Mouse (Mus musculus): ENCODE results near the gene Fam186b.
"Not testable (repeated sequence)": the region's sequence is repeated elsewhere in the genome, so short reads cannot be mapped to it uniquely, and the experiment has no call there.

Gene Fam186b

DNA sequence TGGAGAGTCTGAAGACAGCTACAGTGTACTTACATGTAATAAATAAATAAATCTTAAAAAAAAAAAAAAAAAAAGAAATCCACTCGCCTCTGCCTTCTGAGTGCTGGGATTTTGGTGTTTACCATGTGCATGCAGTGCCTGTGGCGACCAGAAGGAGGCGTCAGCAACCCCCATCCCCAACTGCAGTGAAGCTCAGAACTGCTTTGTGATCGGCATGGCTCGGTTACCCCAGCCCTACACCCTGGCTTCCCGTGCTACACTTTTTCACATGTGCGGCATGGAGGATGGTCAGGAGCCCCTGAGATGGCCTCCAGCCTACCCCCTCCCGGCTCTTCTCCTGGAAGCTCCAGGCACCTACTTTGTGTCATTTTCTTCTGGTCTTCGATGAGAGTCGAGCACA is 12.2 kb downstream of the Fam186b start:
- in situ Hi-C loops (cut with MboI; ENCODE audit: low pct_unique_long_range_greater_than_20kb in 1 of 2, low sequenced_read_pairs in 2 of 2, unreplicated experiment in 1 of 2): no loop called here

DNA sequence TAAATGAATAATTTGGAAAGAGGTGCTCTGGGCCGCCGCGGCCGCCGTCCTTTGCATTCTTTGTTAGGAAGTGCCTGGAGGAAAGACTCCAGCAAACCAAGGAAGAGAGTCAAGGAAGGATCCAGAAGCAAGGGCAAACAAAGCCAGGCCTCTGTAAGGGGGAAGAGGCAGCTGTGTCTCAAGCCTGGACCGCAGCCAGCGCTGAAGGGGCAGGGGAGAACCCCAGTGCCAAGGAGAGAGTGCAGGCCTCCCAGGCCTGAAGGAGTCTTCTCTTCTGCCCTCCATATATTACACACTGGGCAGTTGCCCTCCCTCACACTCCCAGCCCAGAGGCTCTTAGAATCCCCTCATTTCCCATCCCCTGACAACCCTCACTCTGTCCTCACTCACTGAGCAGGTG is 17.4 kb downstream of the Fam186b start:
- in situ Hi-C loops (cut with MboI; ENCODE audit: low pct_unique_long_range_greater_than_20kb in 1 of 2, low sequenced_read_pairs in 2 of 2, unreplicated experiment in 1 of 2): no loop called here

DNA sequence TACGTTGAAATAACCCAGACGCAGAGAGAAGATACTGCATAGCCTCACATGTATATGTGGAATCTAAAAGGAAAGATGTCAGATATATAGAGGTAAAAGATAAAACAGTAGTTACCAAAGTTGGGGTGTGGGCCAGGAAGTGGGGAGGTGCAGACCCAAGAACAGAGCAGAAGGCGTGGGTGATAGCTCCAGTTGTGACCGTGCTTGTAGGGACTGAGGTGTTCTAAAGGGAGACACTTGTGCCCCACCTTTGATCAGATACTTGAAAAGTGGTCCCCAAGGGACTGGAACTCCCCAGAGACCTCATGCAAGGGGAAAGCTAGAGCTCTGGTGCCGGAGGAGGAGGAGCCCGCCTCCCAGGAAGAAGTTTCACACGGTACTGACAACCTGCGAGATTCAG is 19.6 kb downstream of the Fam186b start:
- in situ Hi-C loops (cut with MboI; ENCODE audit: low pct_unique_long_range_greater_than_20kb in 1 of 2, low sequenced_read_pairs in 2 of 2, unreplicated experiment in 1 of 2): no loop called here

DNA sequence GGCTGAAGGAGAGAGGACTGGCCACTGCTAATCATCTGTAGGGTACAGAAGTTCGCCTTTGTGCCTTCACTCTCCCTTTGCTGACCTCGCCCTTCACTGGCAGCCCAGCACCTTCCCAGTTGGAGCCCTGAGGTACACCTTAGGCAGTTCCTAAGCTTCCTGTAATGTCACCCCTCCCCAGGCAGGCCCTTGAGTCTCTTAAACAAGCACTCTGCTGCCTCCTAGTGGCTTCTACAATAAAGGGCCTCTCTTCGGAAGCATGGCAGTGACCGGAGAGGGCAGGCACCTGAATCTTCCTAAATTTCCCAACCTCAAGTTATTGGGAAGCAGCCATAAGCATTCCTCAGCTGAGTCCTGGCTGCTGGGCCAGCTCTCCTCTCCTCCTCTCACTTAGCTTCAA is 30.0 kb downstream of the Fam186b start:
- in situ Hi-C loops (cut with MboI; ENCODE audit: low pct_unique_long_range_greater_than_20kb in 1 of 2, low sequenced_read_pairs in 2 of 2, unreplicated experiment in 1 of 2): no loop called here

DNA sequence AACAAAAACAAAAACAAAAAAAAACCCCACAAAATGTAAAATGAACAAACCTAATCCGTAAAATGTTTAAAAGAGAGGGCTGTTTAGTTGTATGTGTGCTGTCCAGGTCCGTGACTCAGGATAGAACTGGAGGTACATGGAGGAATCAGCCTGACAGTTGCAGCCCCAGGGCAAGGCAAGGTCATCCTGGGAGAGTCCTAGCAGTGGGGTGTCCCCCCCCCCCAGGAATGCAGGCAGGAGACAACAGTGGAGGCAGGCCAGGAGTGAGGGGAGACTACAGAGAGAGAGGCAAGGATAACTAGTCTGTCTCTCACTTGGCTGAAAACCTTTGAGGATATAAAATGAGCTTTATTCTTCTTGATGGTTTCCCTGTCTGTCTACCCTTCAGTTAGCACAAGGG is 31.3 kb downstream of the Fam186b start:
- in situ Hi-C loops (cut with MboI; ENCODE audit: low pct_unique_long_range_greater_than_20kb in 1 of 2, low sequenced_read_pairs in 2 of 2, unreplicated experiment in 1 of 2): no loop called here

DNA sequence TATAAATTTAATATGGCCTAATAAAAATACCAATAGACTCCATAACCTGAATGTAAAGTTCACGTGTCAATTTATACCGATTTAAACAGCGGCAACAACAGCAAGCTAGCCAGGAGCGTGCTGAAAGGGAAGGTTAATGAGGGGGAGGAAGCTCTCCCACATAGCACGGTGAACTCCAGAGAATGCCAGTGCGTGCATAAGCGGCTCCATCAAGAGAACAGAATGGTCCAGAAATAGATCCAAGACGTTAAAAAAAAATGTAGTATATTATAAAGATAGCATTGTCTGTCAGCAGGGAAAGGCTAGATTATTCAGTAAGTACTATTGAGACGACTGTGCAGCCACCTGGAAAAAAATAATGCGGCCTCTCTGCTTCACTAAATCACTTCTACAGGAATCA is 33.0 kb downstream of the Fam186b start:
- in situ Hi-C loops (cut with MboI; ENCODE audit: low pct_unique_long_range_greater_than_20kb in 1 of 2, low sequenced_read_pairs in 2 of 2, unreplicated experiment in 1 of 2): no loop called here

DNA sequence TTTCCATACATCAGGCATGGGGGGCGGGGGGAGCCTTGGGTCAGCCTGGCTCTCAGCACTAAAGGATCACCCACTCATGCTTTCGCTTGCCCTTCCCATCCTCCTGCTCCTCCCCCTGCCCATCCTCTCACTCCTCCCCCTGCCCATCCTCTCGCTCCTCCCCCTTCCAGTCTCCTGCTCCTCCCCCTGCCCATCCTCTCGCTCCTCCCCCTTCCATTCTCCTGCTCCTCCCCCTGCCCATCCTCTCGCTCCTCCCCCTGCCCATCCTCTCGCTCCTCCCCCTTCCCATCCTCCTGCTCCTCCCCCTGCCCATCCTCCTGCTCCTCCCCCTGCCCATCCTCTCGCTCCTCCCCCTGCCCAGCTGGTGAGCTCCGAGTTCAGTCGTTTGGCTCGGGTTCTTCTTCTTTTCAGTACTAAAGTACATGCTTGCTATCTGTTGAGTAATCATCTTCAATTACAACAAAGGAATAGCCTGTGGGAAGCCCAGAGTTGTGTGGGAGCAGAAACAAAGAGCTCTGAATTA is 35.9 kb downstream of the Fam186b start:
- in situ Hi-C loops (cut with MboI; ENCODE audit: low pct_unique_long_range_greater_than_20kb in 1 of 2, low sequenced_read_pairs in 2 of 2, unreplicated experiment in 1 of 2): no loop called here

DNA sequence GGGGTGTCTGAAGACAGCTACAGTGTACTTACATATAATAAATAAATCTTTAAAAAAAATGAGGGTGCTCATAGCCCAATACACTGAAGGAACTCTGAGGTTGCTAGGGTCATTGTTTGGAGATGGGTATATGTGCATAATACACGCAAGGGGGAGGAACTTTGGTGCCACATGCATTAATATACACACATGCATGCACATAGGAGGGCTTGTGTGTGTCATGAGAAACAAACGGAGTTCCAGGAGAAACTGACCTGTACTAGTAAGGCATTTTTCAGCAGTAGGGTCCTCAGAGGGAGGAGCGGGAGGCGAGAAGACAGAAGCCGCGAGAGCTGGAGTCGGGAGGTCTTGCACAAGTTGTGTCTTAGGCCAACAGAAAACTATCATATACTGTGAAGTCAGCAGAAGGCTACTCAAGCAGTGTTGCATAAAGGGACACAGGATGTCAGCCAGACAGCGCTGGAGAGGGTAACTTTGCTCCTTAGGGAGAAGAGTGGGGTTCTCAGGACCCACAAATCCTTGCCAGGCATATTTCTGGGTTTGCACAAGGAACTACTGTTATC is 36.4 kb downstream of the Fam186b start:
- in situ Hi-C loops (cut with MboI; ENCODE audit: low pct_unique_long_range_greater_than_20kb in 1 of 2, low sequenced_read_pairs in 2 of 2, unreplicated experiment in 1 of 2): no loop called here

DNA sequence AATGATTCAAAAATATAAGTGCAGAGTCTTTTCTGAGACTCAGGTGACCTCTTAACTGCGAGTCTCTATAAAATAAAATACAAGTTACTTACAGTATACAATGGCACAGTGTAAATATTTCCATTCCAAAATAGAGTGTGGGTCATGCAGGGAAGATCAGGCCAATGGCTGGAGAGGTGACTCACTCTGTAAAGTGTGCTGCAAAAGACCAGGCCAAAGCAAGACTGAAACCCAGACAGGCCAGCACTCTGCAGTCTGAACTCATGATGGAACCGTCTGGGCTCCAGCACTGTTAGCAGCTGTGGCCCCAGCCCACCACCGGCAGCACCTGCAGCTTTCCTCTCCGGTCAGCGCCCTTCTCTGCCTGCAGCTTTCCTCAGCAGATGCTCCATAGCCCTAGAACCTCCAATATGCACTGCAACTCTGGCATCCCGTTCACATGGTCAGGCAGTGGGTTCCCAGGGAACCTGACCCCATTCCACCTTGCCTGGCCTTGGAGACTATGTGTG is 40.4 kb downstream of the Fam186b start:
- in situ Hi-C loops (cut with MboI; ENCODE audit: low pct_unique_long_range_greater_than_20kb in 1 of 2, low sequenced_read_pairs in 2 of 2, unreplicated experiment in 1 of 2): no loop called here

DNA sequence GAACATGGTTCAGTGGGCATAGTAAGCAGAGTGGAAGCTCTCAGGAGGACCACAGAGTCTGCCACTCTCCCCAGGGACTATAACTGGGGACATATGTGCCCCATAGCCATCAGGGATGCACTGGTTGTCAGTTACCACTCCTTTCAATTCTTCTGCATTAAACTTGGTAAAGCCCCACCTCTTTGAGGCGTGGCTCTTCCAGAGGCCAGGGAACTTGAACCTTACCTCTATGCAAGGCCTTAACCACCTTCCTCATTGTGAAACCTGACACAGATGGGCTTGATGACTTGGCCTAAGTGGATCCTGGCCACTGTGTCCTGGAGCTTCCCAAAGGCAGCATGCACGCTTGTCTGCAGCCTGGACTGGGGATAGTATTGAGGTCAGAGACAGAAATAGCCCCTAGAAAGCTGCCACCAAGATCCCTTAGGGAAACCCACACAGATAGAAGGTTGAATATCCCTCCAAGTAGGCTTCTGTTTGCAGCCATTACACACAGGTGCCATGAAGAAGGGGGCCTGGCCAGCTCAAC is 41.1 kb downstream of the Fam186b start:
- in situ Hi-C loops (cut with MboI; ENCODE audit: low pct_unique_long_range_greater_than_20kb in 1 of 2, low sequenced_read_pairs in 2 of 2, unreplicated experiment in 1 of 2): no loop called here

DNA sequence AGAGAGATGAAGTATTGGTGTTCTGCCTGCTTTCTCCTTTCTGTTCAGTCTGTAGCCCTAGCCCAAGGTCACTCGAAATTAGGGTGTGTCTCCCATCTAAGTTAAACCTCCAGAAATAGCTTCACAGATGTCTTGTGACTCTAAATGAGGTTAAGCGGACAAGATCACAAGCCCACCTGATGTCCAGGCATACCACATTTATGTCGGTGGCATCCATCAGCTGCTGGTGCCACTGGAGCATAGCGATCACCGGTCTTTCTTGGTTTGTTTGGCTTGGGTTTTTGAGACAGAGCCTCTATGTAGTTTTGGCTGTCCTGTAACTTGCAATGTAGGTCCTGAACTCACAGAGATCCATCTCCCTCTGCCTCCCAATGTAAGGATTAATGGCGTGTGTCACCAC is 41.9 kb downstream of the Fam186b start:
- in situ Hi-C loops (cut with MboI; ENCODE audit: low pct_unique_long_range_greater_than_20kb in 1 of 2, low sequenced_read_pairs in 2 of 2, unreplicated experiment in 1 of 2): no loop called here

DNA sequence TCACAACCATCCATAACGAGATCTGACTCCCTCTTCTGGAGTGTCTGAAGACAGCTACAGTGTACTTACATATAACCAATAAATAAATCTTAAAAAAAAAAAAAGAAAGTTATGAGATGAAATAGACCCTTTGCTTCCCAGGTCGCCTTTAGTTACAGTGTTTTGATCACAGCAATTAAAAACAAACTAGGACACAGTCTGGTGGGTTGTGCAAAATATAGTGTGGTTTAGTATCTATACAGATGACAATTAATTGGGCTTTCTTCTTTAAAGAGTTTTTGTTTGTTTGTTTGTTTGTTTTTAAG is 42.6 kb downstream of the Fam186b start:
- in situ Hi-C loops (cut with MboI; ENCODE audit: low pct_unique_long_range_greater_than_20kb in 1 of 2, low sequenced_read_pairs in 2 of 2, unreplicated experiment in 1 of 2): not testable (repeated sequence)

DNA sequence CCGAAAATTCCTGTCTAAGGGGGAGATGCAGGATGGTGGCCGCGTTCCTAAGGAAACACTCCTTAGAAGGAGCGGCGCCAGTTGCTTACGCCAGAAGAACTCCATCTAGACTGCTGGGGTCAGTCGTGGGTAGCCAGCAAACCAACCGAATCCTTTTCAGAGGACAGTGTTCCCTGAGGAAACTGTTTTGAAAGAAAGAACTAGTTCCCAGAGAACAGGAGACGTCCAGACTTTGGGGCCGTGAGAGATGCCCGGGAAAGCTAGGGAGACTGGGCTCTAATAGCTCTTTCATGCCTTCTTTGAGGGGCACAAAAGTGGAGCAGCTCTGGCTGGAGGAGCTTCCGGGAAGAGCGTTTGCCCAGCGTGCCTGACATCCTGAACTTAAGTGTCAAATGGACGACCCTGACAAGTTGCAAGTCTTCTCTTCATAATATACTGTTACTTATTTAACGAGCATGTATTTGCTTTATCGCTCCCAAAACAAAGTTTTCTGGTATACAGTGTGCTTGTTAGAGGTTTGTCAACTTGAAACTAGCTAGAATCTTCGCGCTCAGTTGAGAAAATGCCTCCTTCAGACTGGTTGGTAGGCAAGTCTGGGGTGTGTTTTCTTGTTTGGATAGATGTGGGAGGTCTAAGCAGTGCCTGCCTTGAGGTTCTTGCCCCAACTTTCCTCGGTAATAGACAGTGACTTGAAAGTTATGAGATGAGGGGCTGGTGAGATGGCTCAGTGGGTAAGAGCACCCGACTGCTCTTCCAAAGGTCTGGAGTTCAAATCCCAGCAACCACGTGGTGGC is 43.1 kb downstream of the Fam186b start:
- in situ Hi-C loops (cut with MboI; ENCODE audit: low pct_unique_long_range_greater_than_20kb in 1 of 2, low sequenced_read_pairs in 2 of 2, unreplicated experiment in 1 of 2): no loop called here

DNA sequence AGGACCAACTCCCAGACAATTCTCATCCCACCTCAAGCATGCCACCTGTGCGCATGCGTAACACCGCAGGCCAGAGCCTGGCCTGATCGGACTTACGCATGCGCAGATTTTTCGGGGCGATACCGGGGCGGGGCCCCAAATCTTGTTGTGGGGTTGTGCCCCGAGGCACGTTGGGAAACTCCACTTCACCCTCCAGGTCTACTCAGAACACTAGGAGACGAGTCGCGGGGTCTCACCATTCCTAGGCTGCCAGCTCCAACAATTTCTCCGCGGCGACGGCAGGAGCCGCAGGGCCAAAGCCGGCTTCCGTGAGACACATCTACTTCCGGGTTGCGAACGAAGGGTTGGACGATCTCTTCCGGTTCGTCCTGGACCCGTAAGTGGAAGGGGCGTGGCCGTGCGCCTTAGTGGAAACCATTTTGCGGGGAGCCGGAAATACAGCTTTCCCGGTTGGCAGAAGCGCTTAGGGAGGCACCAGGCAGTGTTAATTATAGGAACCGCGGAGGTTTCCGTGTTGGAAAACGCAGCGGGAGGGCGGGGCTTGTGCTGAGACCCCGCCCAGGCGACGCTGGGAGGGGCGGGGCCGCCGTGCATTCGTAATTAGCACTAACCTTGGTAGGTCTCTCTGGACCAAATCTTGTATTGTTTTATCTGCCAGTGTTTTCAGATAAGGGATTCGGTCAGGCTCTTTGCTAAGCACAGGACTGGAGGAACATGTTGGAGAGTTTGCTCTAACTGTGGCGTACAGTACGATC is 43.9 kb downstream of the Fam186b start, which contains the start of gene Mcrs1:
Gene Mcrs1, minus strand, starts transcription at position 336 of the 755 bp plus-strand sequence.
- in situ Hi-C loops (cut with MboI; ENCODE audit: low pct_unique_long_range_greater_than_20kb in 1 of 2, low sequenced_read_pairs in 2 of 2, unreplicated experiment in 1 of 2): no loop called here

DNA sequence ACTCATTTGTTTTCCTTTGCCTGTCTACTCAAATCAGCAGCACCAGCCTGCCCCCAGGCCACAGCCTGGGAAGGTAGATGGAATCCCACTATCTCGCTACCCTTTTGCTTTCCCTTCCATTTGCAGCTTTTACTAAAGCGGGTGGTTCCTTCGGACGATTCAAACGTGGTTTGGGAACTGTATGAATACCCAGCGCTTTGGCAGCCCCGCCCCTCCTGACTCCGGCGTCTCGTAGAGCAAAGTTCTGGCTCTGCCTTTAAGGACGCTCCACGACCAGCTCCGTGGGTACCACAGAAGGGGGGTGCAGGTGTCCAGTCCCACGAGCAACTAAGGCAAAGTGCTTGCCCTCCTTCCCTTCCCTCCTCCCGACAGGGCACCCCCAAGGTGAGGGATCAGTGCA is 44.6 kb downstream of the Fam186b start:
- in situ Hi-C loops (cut with MboI; ENCODE audit: low pct_unique_long_range_greater_than_20kb in 1 of 2, low sequenced_read_pairs in 2 of 2, unreplicated experiment in 1 of 2): not testable (repeated sequence)

DNA sequence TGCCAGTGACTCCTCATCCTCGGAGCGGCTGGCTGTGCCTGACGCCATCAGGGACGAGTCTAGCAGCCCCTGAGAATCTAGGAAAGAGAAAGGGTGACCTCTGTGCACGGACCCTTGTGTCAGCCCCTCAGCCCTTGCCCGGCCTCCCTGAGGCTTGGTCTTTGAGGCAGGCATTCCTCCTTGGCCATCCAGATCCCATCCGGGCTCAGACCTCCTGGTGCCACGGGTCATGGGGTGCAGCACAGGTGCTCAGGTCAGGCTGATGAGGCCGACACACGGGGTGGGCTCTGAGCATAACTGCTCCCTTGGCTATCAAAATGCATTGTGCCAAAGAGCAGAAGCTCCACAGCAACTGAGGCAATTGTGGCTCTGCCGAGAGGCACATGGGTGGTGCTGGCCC is 45.8 kb downstream of the Fam186b start:
- in situ Hi-C loops (cut with MboI; ENCODE audit: low pct_unique_long_range_greater_than_20kb in 1 of 2, low sequenced_read_pairs in 2 of 2, unreplicated experiment in 1 of 2): no loop called here

DNA sequence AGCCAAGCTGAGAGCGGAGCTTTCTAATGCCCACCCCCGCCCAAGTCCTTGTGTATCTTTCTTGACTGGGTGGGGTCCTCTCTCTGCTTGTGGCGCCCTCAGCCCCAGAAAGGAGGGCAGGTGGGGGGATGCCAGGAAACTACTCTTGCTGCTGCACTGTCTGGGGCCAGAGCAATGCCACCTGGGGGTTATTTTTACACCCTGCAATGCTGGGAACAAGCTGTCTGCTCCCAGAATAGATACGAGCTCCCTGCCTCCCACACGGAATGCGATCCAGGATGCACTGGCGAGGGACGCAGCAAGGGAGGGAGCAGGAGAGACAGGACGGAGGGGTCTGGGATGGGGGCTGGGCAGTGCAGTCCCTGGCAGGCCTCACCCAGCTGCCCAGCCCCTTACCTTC is 46.7 kb downstream of the Fam186b start:
- in situ Hi-C loops (cut with MboI; ENCODE audit: low pct_unique_long_range_greater_than_20kb in 1 of 2, low sequenced_read_pairs in 2 of 2, unreplicated experiment in 1 of 2): no loop called here

DNA sequence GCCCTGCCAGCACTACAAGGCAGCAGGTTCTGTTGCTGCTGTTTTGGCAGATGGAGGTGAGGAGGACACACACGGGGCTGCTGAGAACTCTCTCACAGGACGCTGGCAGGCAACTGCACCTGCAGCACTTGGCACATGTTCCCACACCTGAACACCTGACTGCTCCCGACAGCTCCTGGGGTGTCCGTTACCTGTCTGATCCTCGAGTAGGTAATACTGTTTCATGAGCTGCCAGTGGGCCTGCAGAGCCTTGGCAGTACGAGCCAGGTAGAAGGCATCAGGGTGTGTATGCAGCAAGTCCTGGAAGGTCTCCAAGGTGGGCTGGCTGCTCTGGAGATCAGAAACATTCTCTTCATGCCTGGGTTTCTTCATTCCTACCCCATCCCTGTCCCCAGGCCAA is 49.0 kb downstream of the Fam186b start:
- in situ Hi-C loops (cut with MboI; ENCODE audit: low pct_unique_long_range_greater_than_20kb in 1 of 2, low sequenced_read_pairs in 2 of 2, unreplicated experiment in 1 of 2): not testable (repeated sequence)

DNA sequence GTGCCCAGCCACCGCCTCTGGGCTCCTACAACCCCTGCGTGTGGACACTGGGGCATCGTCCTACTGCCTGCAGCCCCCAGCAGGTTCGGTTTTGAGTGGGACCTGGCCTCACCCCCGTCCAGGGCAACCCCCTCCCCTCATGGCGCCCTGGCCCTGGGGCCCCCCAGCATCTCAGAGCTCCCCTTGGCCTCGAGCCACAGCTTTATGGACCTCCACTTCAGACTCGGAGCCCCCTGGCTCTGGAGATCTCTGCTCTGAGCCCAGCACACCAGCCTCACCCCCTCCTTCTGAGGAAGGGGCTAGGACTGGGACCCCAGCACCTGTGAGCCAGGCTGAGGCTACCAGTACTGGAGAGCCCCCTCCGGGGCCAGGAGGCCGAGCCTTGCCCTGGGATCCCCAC is 53.6 kb downstream of the Fam186b start:
- in situ Hi-C loops (cut with MboI; ENCODE audit: low pct_unique_long_range_greater_than_20kb in 1 of 2, low sequenced_read_pairs in 2 of 2, unreplicated experiment in 1 of 2): no loop called here

Data from mouse embryonic stem cell (cell line).